Mouse (Mus musculus) embryonic fibroblast, embryonic 13.5 days (primary cell): ENCODE data around the gene Krt4.

Experiments used
- CTCF ChIP-seq: IDR thresholded peaks from 2 replicates; pipeline ENCODE4 v1.5.1; 2011; ENCODE audit warnings: mild to moderate bottlenecking, control low read depth, low read length, moderate library complexity, borderline replicate concordance; ENCODE audit not compliant: insufficient read depth
- POLR2A ChIP-seq: IDR thresholded peaks from 2 replicates; pipeline ENCODE4 v1.6.1; 2011; ENCODE audit warnings: low read depth, mild to moderate bottlenecking, control low read depth, low read length, moderate library complexity

- no peak for TF ChIP-seq CTCF
- TF ChIP-seq POLR2A, result no peak
Measured at GRCm38 (mm10) chr15:101945430-101945829, 20.9 kb upstream of the Krt4 start.
